In genomic region chr4:109048258-109048657, GRCm38 (mm10) we compare ENCODE assay signal across 32 mouse cellular contexts. TPM values are rescaled to one million over a fixed set of nuclear protein-coding genes. Genes with fewer than 3 reads are reported as not detected.
DNase-seq lines count a peak whose midpoint lies in the region; ATAC-seq and TF ChIP-seq lines count a peak whose summit lies in the region.
"Had no signal": no experiment of that assay in that cellular context is flagged by ENCODE, and none has a peak within 500 bp of the region (broad histone marks: within the 10 kb centered on the region; RNA-seq: fewer than 3 reads in every experiment).

No protein-coding gene starts in this region.

- no peaks in the 10 kb centered on the region for H3K4me1 ChIP-seq in heart, embryonic 11.5 days (ENCODE audit: control insufficient read depth, insufficient read depth, low read length)
- 0 out of 2 replicates have a peak, but pooled peaks cover 3% of the 10 kb centered on the region for H3K4me1 ChIP-seq in heart, postnatal 0 days (ENCODE audit: control insufficient read depth, insufficient read depth)
- no peaks in the 10 kb centered on the region; the same call in 1 of the 2 replicates for H3K4me1 ChIP-seq in heart, embryonic 10.5 days
- H3K4me1 ChIP-seq: embryonic facial prominence, embryonic 10.5 days; embryonic facial prominence, embryonic 13.5 days; forebrain, embryonic 10.5 days; forebrain, embryonic 13.5 days had no signal

- H3K4me2 ChIP-seq in heart, embryonic 11.5 days = no peak overlapping the region
- no peak overlapping the region for H3K4me2 ChIP-seq in heart, postnatal 0 days (ENCODE audit: low read depth, low read length)
- H3K4me2 ChIP-seq: embryonic facial prominence, embryonic 13.5 days; forebrain, embryonic 13.5 days; heart, embryonic 13.5 days; hindbrain, embryonic 14.5 days had no signal

- peaks cover 29% of the 10 kb centered on the region for H3K36me3 ChIP-seq in heart, embryonic 11.5 days (ENCODE audit: control insufficient read depth, insufficient read depth, low read length)
- H3K36me3 ChIP-seq in heart, postnatal 0 days (replicated peaks; ENCODE audit: control insufficient read depth, insufficient read depth, low read length) = peaks cover 73% of the 10 kb centered on the region
- H3K36me3 ChIP-seq in heart, embryonic 10.5 days = peaks cover 68% of the 10 kb centered on the region

- no peaks in the 10 kb centered on the region for H3K9me3 ChIP-seq in heart, embryonic 11.5 days (replicated peaks; ENCODE audit: control insufficient read depth, low read length)
- no peaks in the 10 kb centered on the region for H3K9me3 ChIP-seq in heart, postnatal 0 days (replicated peaks; ENCODE audit: control insufficient read depth, low read length)
- H3K9me3 ChIP-seq in heart, embryonic 10.5 days = no peaks in the 10 kb centered on the region
- H3K9me3 ChIP-seq: embryonic facial prominence, embryonic 10.5 days; embryonic facial prominence, embryonic 13.5 days; forebrain, embryonic 10.5 days; forebrain, embryonic 13.5 days; heart, embryonic 13.5 days had no signal

- ATAC-seq in heart, embryonic 11.5 days (replicated peaks; ENCODE audit: insufficient number of reproducible peaks, low FRiP score, low TSS enrichment) = no peak
- no peak; the same call in 1 of the 2 replicates for ATAC-seq in heart, postnatal 0 days (ENCODE audit: insufficient read depth, low read depth)
- ATAC-seq: CD4-positive, CD25-positive, alpha-beta regulatory T cell, adult 4 months; forebrain, embryonic 13.5 days; forebrain, embryonic 16.5 days; hindbrain, postnatal 0 days; inflammation-experienced regulatory T-cells, adult 6 months; intestine, embryonic 16.5 days had no signal

- no peak overlapping the region for H3K4me3 ChIP-seq in heart, embryonic 11.5 days (ENCODE audit: low read depth, low read length)
- H3K4me3 ChIP-seq in heart, postnatal 0 days (ENCODE audit: low read depth, low read length) = no peak overlapping the region
- H3K4me3 ChIP-seq in heart, embryonic 10.5 days = no peak overlapping the region
- H3K4me3 ChIP-seq: embryonic facial prominence, embryonic 10.5 days; embryonic facial prominence, embryonic 13.5 days; erythroblast, embryonic 14.5 days; forebrain, embryonic 10.5 days; forebrain, embryonic 13.5 days; heart, embryonic 13.5 days had no signal

- no peak overlapping the region for H3K27ac ChIP-seq in heart, embryonic 11.5 days (ENCODE audit: low read depth, low read length)
- H3K27ac ChIP-seq in heart, postnatal 0 days (ENCODE audit: low read depth) = no peak overlapping the region
- H3K27ac ChIP-seq in heart, embryonic 10.5 days = no peak overlapping the region
- H3K27ac ChIP-seq: embryonic facial prominence, embryonic 10.5 days; embryonic facial prominence, embryonic 13.5 days; forebrain, embryonic 10.5 days; forebrain, embryonic 13.5 days; hindbrain, embryonic 14.5 days; hindbrain, postnatal 0 days had no signal

- TF ChIP-seq CTCF in heart, postnatal 0 days (IDR thresholded peaks at IDR 0.05; ENCODE audit: low read depth) = no peak

- no peak for TF ChIP-seq EP300 in heart, postnatal 0 days (IDR thresholded peaks at IDR 0.05; ENCODE audit: low read depth)

- peak; percentile 80 for DNase-seq in heart, adult 11 months
- DNase-seq in heart, postnatal 0 days (ENCODE audit: low spot score) = peak; percentile 40
- DNase-seq in heart, embryonic 10.5 days (ENCODE audit: low spot score) = no peak
- peak; percentile 52 for DNase-seq in NIH3T3 (ENCODE audit: low read depth)
- peak; percentile 51 for DNase-seq in fibroblast of lung, adult 2 months (ENCODE audit: low read depth)
- DNase-seq in urinary bladder, postnatal 36 days (ENCODE audit: low spot score in 2 of 2) = no peak
- no peak for DNase-seq in right cerebral cortex, postnatal 4 days
- DNase-seq: adrenal gland, adult 2 months; adrenal gland, postnatal 14 days; cerebellum, adult 11-12 months; cerebellum, adult 8-10 months; cerebellum, postnatal 10 days; cerebellum, postnatal 36 days; embryo, embryonic 11 days; gastrocnemius, postnatal 10 days; gastrocnemius, postnatal 36 days; heart, postnatal 10 days; heart, postnatal 4 days; kidney, adult 18-20 months had no signal

- WGBS in heart, embryonic 11.5 days (ENCODE audit: insufficient replicate concordance) = 45% methylated on average over 4 of the region's 4 CpGs
- WGBS in heart, postnatal 0 days = 27% methylated on average over 4 of the region's 4 CpGs
- WGBS in heart, embryonic 10.5 days = 46% methylated on average over 4 of the region's 4 CpGs

- no peaks in the 10 kb centered on the region for H3K27me3 ChIP-seq in heart, embryonic 11.5 days (ENCODE audit: control insufficient read depth, insufficient read depth, low read length)
- no peaks in the 10 kb centered on the region for H3K27me3 ChIP-seq in heart, postnatal 0 days (ENCODE audit: control insufficient read depth, insufficient read depth, low read length)
- H3K27me3 ChIP-seq in heart, embryonic 10.5 days (ENCODE audit: insufficient read depth, poor library complexity, severe bottlenecking) = no peaks in the 10 kb centered on the region
- H3K27me3 ChIP-seq: embryonic facial prominence, embryonic 13.5 days; forebrain, embryonic 13.5 days; heart, embryonic 13.5 days had no signal

- no peak overlapping the region for H3K9ac ChIP-seq in heart, embryonic 11.5 days (ENCODE audit: low read depth, low read length)
- no peak overlapping the region for H3K9ac ChIP-seq in heart, postnatal 0 days (replicated peaks; ENCODE audit: low read depth, low read length)
- H3K9ac ChIP-seq: embryonic facial prominence, embryonic 13.5 days; forebrain, embryonic 13.5 days; heart, embryonic 13.5 days; hindbrain, embryonic 14.5 days had no signal

RNA-seq across cellular contexts. Expression of gene Nrd1, which starts 47.8 kb away (rescaled TPM):
- polyA plus RNA-seq in heart, embryonic 11.5 days (2014; fragmentation: Nextera tagmentation; extraction: Ambion mirVana) = 42.5 and 46.6 TPM in 2 replicates
- 26.1 and 63.5 TPM in 2 replicates for total RNA-seq in heart, postnatal 0 days (2014; rRNA removed; ENCODE audit: low replicate concordance)
- polyA plus RNA-seq in heart, postnatal 0 days (2015; fragmentation: Nextera tagmentation; extraction: Ambion mirVana) = 32.6 and 35.0 TPM in 2 replicates
- 54.4 and 62.4 TPM in 2 replicates for polyA plus RNA-seq in heart, embryonic 10.5 days (2016; fragmentation: Nextera tagmentation; extraction: Ambion mirVana)

Comparison
In these comparisons a context has a peak if more than half of its experiments do, and no peak if none do; other contexts are left out.
1. DNase-seq: peak in heart, adult 11 months (single experiment), heart, postnatal 0 days (single experiment), NIH3T3 (single experiment) and fibroblast of lung, adult 2 months (single experiment); none in heart, embryonic 10.5 days (single experiment), urinary bladder, postnatal 36 days (0 of 2) and right cerebral cortex, postnatal 4 days (single experiment).